Mouse (Mus musculus) liver, postnatal 0 days (tissue): Measurements from ENCODE around the gene Cuedc1.

Experiments used
- CTCF ChIP-seq: sonication (generic); IDR thresholded peaks from 2 replicates; pipeline ENCODE4 v1.5.1; 2016; ENCODE audit warnings: antibody characterized with exemption, low read depth
- EP300 ChIP-seq: IDR thresholded peaks from 2 replicates; pipeline ENCODE4 v1.6.1; 2016; ENCODE audit warnings: antibody characterized with exemption, low read depth, mild to moderate bottlenecking

GRCm38 (mm10) chr11:88211824-88212582 is 114.1 kb downstream of the Cuedc1 start:
- TF ChIP-seq CTCF, result 0 out of 2 replicates have a peak, but pooled peaks have one; percentile 4
- TF ChIP-seq EP300, result no peak
